Mouse (Mus musculus): ENCODE data around the gene Spatc1l. TPM values are rescaled to one million over a fixed set of nuclear protein-coding genes. Genes with fewer than 3 reads are reported as not detected.

The Spatc1l gene
- total RNA-seq (2017), result 0.87 TPM in 1 of 3 replicates, not detected in the others

DNA sequence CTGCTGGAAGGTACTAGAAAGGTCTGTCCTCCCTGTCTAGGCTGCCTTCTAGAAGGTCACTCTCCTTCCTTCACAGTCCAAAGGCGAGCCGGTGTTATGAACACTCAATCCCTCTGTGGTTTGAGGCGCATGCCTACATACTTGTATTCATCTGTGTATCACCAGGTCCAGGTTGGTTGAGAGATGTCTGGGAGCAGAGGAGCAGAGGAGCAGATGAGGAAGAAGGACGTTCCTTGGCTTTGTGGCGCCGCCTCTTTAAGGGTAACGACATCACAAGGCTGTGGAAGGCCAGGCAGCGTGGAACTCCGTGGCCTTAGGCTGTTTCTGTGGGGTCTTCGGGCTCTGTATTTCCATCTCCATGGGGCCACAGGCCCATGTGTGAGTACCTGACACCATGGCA, at the start of gene Spatc1l:
Gene Spatc1l, plus strand, starts transcription at position 301 of the 400 bp plus-strand sequence.
- no peak for ATAC-seq (replicated peaks; ENCODE audit: insufficient number of reproducible peaks, low FRiP score, low TSS enrichment, poor library complexity, severe bottlenecking)

GRCm38 (mm10) chr10:76512965-76513583, 49.0 kb upstream of the Spatc1l start:
- peak; percentile 89 for ATAC-seq (replicated peaks; ENCODE audit: insufficient number of reproducible peaks, low FRiP score, low TSS enrichment, poor library complexity, severe bottlenecking)

- peak; percentile 35 for ATAC-seq (replicated peaks; ENCODE audit: insufficient number of reproducible peaks, low FRiP score, low TSS enrichment, poor library complexity, severe bottlenecking)
These were observed 31.1 kb upstream of the Spatc1l start for GRCm38 (mm10) chr10:76530922-76531321.

DNA sequence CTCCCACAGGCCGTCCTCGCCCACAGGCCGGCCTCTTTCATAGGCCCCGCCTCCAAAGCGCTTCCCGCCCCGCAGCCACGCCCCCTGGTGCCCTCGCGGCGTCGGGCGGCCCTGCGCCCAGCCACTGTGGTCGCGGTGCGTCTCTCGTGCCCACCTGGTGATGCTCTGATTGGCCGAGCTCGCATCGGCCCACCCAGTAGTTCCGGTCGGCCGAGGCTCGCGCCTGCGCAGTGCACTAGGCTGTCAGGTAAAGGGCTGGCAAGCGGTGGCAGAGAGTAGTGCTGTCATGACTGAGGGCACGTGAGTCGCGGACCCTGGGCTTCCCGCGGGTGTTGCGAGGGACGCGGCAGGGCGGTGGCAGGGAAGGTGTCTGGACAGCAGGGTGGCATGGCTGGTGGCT, 30.7 kb upstream of the Spatc1l start, which contains the start of gene Lss:
Gene Lss, plus strand, starts transcription at position 214 of the 400 bp plus-strand sequence.
- peak; percentile 88 for ATAC-seq (replicated peaks; ENCODE audit: insufficient number of reproducible peaks, low FRiP score, low TSS enrichment, poor library complexity, severe bottlenecking)

DNA sequence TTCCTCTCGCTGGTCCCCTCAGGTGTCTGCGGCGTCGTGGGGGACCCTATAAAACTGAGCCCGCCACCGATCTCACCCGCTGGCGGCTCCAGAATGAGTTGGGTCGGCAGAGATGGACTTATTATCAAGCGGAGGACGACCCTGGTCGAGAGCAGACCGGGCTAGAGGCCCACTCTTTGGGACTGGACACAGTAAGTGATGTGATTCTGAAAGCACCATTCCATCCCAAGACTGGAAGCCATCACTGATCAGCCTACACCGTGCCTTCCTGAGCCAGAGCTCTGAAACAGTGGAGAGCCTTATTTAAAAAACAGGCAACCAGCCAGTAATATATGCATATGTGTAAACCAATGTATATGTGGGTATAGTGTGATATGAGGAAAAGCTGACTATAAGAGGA, 30.2 kb upstream of the Spatc1l start:
- no peak; the same call in 1 of the 2 replicates for ATAC-seq (replicated peaks; ENCODE audit: insufficient number of reproducible peaks, low FRiP score, low TSS enrichment, poor library complexity, severe bottlenecking)

GRCm38 (mm10) chr10:76535526-76535925, 26.5 kb upstream of the Spatc1l start:
- no peak for ATAC-seq (replicated peaks; ENCODE audit: insufficient number of reproducible peaks, low FRiP score, low TSS enrichment, poor library complexity, severe bottlenecking)

GRCm38 (mm10) chr10:76537619-76538018, 24.5 kb upstream of the Spatc1l start:
- no peak for ATAC-seq (replicated peaks; ENCODE audit: insufficient number of reproducible peaks, low FRiP score, low TSS enrichment, poor library complexity, severe bottlenecking)

DNA sequence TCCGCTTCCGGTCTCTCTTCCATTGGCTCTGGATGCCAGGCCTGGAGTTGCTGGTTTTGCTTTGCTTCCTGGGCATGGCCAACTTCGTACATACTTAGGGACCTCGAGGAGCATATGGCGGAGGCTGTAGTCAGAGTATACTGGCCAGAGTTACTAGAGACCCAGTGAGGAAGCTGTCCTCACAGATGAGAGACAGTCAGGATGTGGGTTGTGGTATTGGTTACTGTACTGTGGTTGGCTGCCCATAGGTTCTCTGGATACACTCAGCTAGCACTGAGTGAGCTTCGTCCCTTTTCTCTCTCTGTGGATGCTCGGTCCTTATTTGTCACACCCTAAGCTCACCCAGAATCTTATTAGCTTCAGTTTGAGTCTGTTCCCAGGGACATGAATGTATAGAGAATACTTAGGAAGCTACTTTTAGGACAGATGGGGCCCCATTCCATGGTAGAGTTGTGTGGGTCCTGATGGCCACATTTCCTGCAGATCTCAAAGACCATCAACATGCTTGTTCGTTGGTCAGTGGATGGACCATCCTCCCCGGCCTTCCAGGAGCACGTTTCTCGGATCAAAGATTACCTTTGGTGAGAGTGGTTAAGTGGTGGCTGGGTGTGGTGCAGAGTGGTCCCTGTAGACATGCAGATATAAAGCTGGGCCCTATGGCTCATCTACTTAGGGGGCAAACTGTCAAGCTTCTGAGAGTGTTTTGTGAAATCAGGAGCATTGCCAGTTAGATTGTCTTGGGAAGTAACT, 20.6 kb upstream of the Spatc1l start:
- no peak for ATAC-seq (replicated peaks; ENCODE audit: insufficient number of reproducible peaks, low FRiP score, low TSS enrichment, poor library complexity, severe bottlenecking)

DNA sequence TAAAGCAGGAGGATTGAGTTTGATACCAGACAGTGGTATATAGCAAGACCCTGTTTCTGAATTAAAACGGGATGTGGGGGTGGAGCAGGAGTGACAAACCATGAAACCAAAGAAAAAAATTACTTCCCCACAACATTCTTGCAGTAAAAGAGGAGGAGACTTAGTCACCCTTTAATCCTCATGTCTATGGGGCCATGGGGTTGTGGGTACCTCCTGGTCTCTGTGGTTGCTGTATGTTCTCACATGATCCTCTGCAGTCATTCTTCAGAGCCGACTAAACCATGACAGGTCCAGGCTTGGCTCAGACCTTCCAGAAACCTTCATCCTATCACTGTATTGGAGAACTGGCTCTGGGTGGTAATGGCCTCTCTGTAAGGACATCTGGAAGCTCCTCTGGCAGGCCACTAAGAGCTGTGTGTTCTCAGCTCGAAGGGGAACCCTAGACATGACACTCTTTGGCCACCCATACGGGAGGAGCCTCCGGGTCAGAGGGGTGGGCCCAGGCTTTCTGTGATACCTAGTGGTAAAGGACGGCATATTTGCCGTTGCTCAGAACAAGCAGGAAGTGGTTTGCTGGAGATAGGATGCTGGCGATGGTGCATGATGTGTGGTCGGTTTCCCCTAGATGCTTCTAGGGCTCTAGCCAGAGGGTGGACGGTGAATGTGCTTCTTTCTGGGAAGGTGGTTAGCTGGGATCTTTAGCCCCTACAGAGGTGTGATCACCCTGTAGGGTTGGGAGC, 19.3 kb upstream of the Spatc1l start:
- ATAC-seq (replicated peaks; ENCODE audit: insufficient number of reproducible peaks, low FRiP score, low TSS enrichment, poor library complexity, severe bottlenecking), result no peak; the same call in 1 of the 2 replicates

- no peak for ATAC-seq (replicated peaks; ENCODE audit: insufficient number of reproducible peaks, low FRiP score, low TSS enrichment, poor library complexity, severe bottlenecking)
These were observed 15.5 kb upstream of the Spatc1l start for GRCm38 (mm10) chr10:76546566-76546965.

GRCm38 (mm10) chr10:76548218-76548617, 13.9 kb upstream of the Spatc1l start:
- no peak for ATAC-seq (replicated peaks; ENCODE audit: insufficient number of reproducible peaks, low FRiP score, low TSS enrichment, poor library complexity, severe bottlenecking)

DNA sequence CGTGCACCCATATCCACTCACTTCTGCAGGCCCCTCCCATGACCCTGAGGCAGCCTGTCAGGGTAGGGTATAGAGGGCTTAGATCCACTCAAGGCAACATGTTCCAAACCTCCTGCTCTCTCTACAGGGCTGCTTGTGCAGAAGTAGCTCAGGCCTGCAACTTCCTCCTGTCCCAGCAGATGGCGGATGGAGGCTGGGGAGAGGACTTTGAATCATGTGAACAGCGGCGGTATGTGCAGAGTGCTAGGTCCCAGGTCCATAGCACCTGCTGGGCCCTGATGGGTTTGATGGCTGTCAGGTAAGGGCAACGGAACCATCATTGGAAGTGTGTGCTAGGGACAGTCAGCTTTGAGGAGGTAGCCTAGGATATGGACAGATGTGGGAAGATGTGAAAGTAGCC, 11.6 kb upstream of the Spatc1l start:
- no peak for ATAC-seq (replicated peaks; ENCODE audit: insufficient number of reproducible peaks, low FRiP score, low TSS enrichment, poor library complexity, severe bottlenecking)

DNA sequence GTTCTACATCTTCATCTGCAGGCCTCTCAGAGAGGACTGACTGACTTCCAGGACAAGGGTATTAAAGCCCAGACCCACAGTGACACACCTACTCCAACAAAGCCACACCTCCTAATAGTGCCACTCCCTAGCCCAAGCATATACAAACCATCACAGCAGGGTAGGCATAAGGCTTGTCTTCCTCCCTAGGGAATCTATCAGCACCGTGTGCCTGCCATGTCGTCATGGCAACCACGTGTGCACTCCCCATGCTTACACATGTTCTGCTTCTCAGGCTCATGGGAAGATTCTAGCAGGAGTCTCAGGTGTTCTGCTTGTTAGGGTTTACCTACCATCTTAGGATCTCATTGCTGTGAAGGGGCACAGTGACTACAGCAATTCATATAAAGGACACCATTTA, 10.5 kb upstream of the Spatc1l start:
- ATAC-seq (replicated peaks; ENCODE audit: insufficient number of reproducible peaks, low FRiP score, low TSS enrichment, poor library complexity, severe bottlenecking), result no peak

DNA sequence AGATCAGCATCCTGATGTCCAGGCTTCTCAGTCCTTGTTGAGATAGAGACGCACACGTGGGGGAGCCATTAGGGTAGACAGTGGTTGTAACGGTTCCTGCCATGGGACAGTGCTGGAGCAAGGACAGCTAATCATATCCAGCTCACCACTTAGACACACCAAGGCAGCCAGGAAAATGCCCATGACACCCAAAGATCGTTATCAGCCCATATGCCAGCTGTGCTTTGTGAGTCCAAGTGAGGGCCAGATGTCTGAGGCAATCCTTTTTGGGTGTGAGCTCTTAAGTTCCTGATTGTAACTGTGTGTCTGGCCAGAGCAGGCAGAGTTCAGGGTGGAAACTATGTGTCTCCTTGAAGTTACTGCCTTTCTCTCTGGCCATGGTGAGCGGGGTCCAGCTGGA, 8.0 kb upstream of the Spatc1l start:
- no peak for ATAC-seq (replicated peaks; ENCODE audit: insufficient number of reproducible peaks, low FRiP score, low TSS enrichment, poor library complexity, severe bottlenecking)

GRCm38 (mm10) chr10:76569996-76570685, 8.1 kb downstream of the Spatc1l start:
- ATAC-seq (replicated peaks; ENCODE audit: insufficient number of reproducible peaks, low FRiP score, low TSS enrichment, poor library complexity, severe bottlenecking), result no peak

- ATAC-seq (replicated peaks; ENCODE audit: insufficient number of reproducible peaks, low FRiP score, low TSS enrichment, poor library complexity, severe bottlenecking), result no peak
These were observed 9.0 kb downstream of the Spatc1l start for GRCm38 (mm10) chr10:76571070-76571469.

DNA sequence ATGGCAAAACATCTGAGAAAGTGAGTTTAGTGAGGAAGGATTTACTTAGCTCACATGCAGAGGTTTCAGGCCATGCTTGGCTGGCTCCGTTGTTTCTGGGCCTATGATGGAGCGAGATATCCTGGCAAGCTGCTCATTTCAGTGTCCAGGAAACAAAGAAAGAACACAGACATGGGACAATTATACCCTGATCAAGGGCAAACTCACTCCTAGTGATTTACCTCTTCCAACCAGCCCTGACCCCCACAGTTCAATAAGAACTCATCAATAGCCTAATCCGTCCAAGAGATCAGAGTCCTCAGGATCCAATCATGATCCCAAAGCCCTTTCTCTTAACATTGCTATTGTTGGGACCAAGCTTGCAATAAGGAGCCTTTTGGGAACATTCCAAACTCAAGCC, 10.1 kb downstream of the Spatc1l start:
- ATAC-seq (replicated peaks; ENCODE audit: insufficient number of reproducible peaks, low FRiP score, low TSS enrichment, poor library complexity, severe bottlenecking), result no peak

DNA sequence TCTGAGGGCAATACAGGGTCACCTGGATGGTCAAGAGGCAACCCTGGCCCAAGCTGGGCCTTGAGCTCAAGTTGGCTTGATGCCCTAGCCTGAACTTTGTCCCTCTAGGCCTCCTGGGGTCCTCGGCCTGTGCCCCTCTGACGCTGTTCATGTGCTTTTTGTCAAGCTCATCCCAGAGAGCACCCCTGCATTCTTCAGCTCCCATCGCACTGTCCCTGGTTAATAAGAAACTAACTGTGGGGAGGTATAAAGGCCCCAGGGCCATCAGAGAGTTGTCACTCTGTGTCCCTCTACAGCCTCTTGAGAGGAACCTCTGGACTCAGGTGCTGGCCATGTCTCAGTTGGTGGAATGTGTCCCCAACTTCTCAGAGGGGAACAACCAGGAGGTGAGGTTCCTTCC, 13.3 kb downstream of the Spatc1l start, which contains the start of gene Ftcd:
Gene Ftcd, plus strand, starts transcription at position 275 of the 400 bp plus-strand sequence.
- ATAC-seq (replicated peaks; ENCODE audit: insufficient number of reproducible peaks, low FRiP score, low TSS enrichment, poor library complexity, severe bottlenecking), result no peak

- ATAC-seq (replicated peaks; ENCODE audit: insufficient number of reproducible peaks, low FRiP score, low TSS enrichment, poor library complexity, severe bottlenecking), result no peak
These were observed 14.8 kb downstream of the Spatc1l start for GRCm38 (mm10) chr10:76576920-76577319.

Data from monocyte, adult 5-6 weeks (primary cell).